Mouse (Mus musculus) C2C12 (cell line): ENCODE measurements at regions not wholly inside any gene's neighbourhood (a gene's known extent, or its start where the extent isn't known, plus 50 kb on each side); places are given as distances from the start of the nearest gene placed in this dataset.

Experiments
- H3K27me3 ChIP-seq: one replicate; pipeline ENCODE4 v1.6.1; 2011; ENCODE audit not compliant: control insufficient read depth, insufficient read depth, insufficient read length
- H3K36me3 ChIP-seq: one replicate; pipeline ENCODE4 v1.6.1; 2011; ENCODE audit not compliant: control insufficient read depth, insufficient read depth
- H3K4me3 ChIP-seq: one replicate; pipeline ENCODE4 v1.5.1; 2011; ENCODE audit warnings: mild to moderate bottlenecking, control low read depth; ENCODE audit not compliant: poor library complexity, insufficient read depth, severe bottlenecking
- H3K79me2 ChIP-seq: one replicate; pipeline ENCODE4 v1.6.1; 2011; ENCODE audit not compliant: control insufficient read depth, insufficient read depth
- H3K79me3 ChIP-seq: one replicate; pipeline ENCODE4 v1.6.1; 2011; ENCODE audit warnings: low read depth, control low read depth
- H3ac ChIP-seq: one replicate; pipeline ENCODE3; 2011; ENCODE audit warnings: low read depth; ENCODE audit not compliant: control insufficient read depth, insufficient read length
- CEBPB ChIP-seq: IDR thresholded peaks from one replicate; pipeline ENCODE4 v1.6.1; 2011; ENCODE audit warnings: low read depth, mild to moderate bottlenecking, control low read depth, moderate library complexity
- CTCF ChIP-seq: IDR thresholded peaks from one replicate; pipeline ENCODE4 v1.5.1; 2011; ENCODE audit not compliant: control insufficient read depth, insufficient read depth, insufficient read length
- FOSL1 ChIP-seq: IDR thresholded peaks from one replicate; pipeline ENCODE4 v1.8.0; 2011; ENCODE audit warnings: mild to moderate bottlenecking, low read length; ENCODE audit not compliant: poor library complexity, insufficient read depth, severe bottlenecking
- MAX ChIP-seq: IDR thresholded peaks from one replicate; pipeline ENCODE4 v1.6.1; 2011; ENCODE audit warnings: mild to moderate bottlenecking, control low read depth
- MYOD1 ChIP-seq: IDR thresholded peaks from one replicate; pipeline ENCODE4 v1.6.1; 2011; ENCODE audit warnings: low read depth; ENCODE audit not compliant: control insufficient read depth, insufficient read length
- MYOG ChIP-seq: IDR thresholded peaks from one replicate; pipeline ENCODE4 v1.6.1; 2011; ENCODE audit not compliant: control insufficient read depth, insufficient read length; ENCODE audit errors: extremely low read depth
- USF1 ChIP-seq: IDR thresholded peaks from one replicate; pipeline ENCODE4 v1.6.1; 2011; ENCODE audit warnings: low read depth, mild to moderate bottlenecking, control low read depth, moderate library complexity

DNA sequence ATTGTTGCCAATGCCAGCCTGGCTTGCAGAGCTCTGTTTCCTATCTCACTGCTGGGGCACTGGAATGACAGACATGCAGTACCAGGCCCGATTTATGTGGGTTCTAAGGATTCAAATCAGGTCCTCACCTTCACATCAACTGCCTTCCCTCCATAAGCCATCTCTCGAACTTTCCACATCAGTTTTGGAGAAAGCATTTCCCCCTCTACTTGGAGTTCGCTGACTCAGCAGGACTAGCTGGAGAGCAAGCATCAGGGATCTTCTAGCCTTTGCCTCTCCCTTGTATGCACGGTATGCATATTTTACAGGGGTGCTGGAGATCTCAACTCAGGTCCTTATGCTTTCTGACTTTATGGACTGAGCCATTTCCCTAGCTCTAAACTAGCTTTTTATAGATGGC lies 118.7 kb upstream of the Gm11042 start:
- H3K4me3 ChIP-seq, result no peak overlapping the region
- H3K36me3 ChIP-seq, result no peaks in the 10 kb centered on the region
- TF ChIP-seq MYOD1, result no peak
- no peak for TF ChIP-seq CEBPB
- no peak for TF ChIP-seq FOSL1
- TF ChIP-seq CTCF, result no peak
- no peak for TF ChIP-seq MYOG
- TF ChIP-seq USF1, result no peak
- no peak for TF ChIP-seq MAX
- no peaks in the 10 kb centered on the region for H3K27me3 ChIP-seq
- no peaks in the 10 kb centered on the region for H3K79me3 ChIP-seq
- no peaks in the 10 kb centered on the region for H3K79me2 ChIP-seq
- no peak overlapping the region for H3ac ChIP-seq

DNA sequence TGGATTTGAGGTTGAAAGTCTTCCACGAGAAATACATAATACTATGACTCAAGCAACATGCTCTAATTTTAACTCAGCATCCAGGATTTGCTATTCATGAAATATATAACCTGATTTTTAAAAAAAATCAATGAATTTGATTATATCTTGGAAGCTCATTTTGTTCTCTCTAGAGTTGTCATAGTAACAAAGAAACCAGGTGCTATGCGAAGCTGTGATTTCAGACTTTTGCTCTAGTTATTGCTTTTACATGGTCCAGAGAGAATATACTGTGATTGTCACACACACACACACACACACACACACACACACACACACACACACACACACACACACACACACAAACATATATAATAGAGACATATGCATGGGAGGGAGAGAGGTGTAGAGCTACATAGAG lies 98.5 kb upstream of the Gm11042 start:
- Histone ChIP-seq H3K4me3 (no peak overlapping the region), H3K79me3 (no peaks in the 10 kb centered on the region), H3ac (no peak overlapping the region), H3K36me3 (no peaks in the 10 kb centered on the region), H3K27me3 (no peaks in the 10 kb centered on the region), H3K79me2 (no peaks in the 10 kb centered on the region)
- TF ChIP-seq CTCF (no peak), MYOG (no peak), USF1 (no peak), MYOD1 (no peak), FOSL1 (no peak), MAX (no peak), CEBPB (no peak)

DNA sequence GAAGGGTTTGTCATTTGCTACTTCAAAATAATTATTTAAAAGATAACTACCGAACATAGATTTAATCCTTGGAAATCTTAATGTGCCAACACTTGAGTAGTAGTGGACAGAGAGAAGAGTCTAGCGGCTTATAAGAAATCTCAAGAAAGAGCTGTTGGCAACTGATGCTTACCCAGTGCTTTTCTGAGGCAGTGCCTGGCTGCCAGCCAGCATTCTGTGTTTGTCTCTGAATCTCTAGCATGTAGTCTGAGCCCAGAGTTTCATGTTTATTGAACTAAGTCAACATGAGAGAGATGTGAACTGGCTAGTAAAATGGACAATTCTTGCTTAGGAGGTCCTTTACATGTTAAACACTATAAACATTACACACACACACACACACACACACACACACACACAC lies 94.3 kb upstream of the Gm11042 start:
- no peak for TF ChIP-seq CEBPB
- no peak for TF ChIP-seq FOSL1
- no peak for TF ChIP-seq CTCF
- TF ChIP-seq MYOD1, result no peak
- Histone ChIP-seq H3K27me3 (no peaks in the 10 kb centered on the region), H3K79me2 (no peaks in the 10 kb centered on the region), H3K36me3 (no peaks in the 10 kb centered on the region), H3K79me3 (no peaks in the 10 kb centered on the region), H3ac (no peak overlapping the region), H3K4me3 (no peak overlapping the region)

DNA sequence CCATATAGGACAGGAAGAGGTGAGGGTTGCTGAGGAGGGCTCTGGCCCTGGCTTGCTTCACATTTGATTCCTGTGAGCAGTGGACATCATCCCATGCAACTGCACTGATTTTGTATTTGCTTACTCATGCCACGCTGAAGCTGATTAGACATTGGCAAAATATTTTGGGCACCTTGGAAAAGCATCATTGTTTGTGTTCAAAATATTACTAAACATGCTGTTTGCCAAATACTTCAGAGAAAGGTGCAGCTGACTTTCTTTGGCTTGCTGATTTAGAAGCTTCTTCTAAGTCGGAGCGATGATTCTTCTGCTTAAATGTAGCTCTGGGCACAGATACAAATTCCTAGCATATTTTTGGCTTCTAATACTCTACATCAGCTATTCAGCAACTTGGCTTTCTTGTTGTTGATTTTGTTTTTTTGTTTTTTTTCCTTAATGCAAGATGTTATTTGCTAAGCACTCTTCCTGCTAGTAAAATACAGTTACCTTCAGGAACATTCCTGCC lies 91.4 kb upstream of the Gm11042 start:
- TF ChIP-seq MAX (no peak), FOSL1 (no peak), CTCF (no peak), MYOG (no peak), USF1 (no peak), MYOD1 (no peak)
- no peak overlapping the region for H3ac ChIP-seq
- H3K79me3 ChIP-seq, result no peaks in the 10 kb centered on the region
- H3K79me2 ChIP-seq, result no peaks in the 10 kb centered on the region
- no peaks in the 10 kb centered on the region for H3K36me3 ChIP-seq
- H3K27me3 ChIP-seq, result no peaks in the 10 kb centered on the region
- no peak overlapping the region for H3K4me3 ChIP-seq

DNA sequence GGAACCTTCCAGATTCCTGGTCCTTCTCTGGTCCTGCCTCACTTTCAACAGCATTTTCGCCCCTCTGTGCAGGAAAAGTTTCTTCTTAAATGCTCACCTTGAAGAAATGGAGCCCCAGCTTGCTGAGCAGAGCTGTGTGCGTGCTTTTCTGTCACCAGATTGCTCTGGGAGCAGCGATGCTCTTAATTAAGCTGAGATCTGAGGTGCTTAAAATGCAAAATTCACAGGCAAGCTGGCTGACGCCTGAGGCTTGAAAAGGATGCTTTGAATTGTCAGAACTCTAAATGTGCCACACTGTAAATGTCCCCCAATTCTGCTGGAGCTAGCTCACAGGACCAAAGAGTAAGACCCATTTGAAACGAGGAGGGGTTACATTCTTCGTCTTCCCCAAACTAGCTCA lies 73.6 kb upstream of the Gm11042 start:
- Histone ChIP-seq H3K79me3 (no peaks in the 10 kb centered on the region), H3K4me3 (no peak overlapping the region), H3ac (no peak overlapping the region), H3K27me3 (no peaks in the 10 kb centered on the region), H3K36me3 (no peaks in the 10 kb centered on the region), H3K79me2 (no peaks in the 10 kb centered on the region)
- TF ChIP-seq MYOD1 (no peak), CEBPB (no peak), FOSL1 (no peak), MYOG (no peak), CTCF (no peak), USF1 (no peak), MAX (no peak)
